Mouse (Mus musculus): ENCODE measurements around the gene Zfp566.
A peak's percentile ranks its signal among the peaks of the same experiment; 100 is the strongest.

The Zfp566 gene

DNA sequence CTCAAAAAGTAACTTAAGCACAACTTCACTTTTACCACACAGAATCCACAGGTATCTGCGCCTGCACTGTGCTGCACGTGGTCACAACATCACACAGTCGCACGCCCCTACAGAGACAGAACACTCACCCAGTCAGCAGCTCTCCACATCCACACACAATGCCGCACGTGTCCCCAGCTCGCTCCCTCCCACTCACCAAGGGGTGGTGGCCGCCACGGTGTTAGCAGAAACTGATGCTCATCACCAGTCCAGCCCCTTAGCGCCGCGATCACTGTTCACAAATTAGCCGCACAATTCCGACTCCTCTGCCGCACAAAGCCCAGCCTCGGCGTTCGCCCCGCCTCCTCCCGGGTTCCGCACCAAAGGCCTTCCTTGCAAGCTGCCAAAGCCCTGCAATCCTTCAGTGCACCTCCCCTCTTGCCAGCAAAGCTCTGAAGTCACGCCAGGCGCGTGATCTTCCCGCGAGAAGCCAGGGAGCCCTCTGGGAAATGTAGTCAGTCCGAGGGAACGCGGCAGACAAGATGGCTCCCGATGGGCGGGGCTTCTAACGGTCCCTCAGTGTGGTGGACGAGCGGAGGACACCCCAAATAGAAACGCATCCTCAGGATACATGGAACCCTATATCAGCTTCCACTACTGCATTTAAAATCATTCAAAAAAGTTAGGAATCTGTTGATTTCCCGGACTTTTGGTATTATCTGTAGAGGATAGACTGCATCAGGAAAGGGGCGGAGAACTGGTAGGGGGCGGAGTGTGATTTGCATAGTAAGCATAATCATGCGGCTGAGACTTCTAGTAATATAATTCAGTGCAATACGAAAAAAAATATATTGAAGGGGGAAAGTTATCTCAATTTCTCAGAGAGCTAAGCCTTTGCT is at the start of gene Zfp566, which contains the start of gene Gm26920:
Gene Zfp566, minus strand, starts transcription at position 436 of the 878 bp plus-strand sequence.
Gene Gm26920, minus strand, starts transcription at position 319 of the 878 bp plus-strand sequence.
- peak; percentile 97 for DNase-seq (ENCODE audit: extremely low read depth, low read depth)

DNA sequence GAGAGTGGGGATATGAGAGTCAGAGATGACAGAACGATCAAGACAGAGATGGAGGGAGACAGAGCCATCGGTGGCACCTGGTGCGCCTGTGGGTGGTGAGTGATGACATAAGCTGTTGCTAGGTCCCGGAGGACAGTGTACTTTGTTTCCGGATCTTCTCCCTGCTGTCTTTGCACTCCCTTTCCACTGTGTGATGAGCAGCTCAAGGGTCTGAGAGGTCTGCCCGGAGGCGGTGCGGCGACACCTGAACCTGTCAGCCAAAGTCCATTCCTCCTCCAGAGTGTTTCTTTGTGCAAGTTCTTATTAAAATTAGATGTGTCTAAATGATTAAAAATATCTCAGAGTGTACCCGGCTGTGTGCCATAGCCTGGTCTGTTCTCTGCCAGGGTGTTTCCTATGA is 46.5 kb upstream of the Zfp566 start:
- DNase-seq (ENCODE audit: extremely low read depth, low read depth) = no peak

GRCm38 (mm10) chr7:30132396-30132795 is 42.1 kb upstream of the Zfp566 start:
- no peak for DNase-seq (ENCODE audit: extremely low read depth, low read depth)

DNA sequence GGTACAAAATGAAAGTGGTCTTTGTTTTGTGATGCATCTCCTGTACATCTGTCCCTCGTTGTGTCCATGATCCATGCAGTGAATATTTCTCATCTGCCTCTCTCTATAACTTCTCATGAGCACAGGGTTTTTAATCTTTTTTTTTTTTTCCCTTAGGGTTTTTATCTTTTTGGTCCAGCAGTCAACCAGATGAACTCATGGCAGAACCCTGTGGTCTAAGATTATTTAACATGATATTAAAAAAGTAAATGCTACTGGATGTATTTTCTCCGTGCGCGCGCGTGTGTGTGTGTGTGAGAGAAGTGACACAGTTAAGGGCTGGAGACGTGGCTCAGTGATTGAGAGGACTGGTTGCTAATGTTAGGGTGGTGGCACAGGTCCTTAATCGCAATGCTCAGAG is 39.6 kb upstream of the Zfp566 start:
- DNase-seq (ENCODE audit: extremely low read depth, low read depth) = no peak

DNA sequence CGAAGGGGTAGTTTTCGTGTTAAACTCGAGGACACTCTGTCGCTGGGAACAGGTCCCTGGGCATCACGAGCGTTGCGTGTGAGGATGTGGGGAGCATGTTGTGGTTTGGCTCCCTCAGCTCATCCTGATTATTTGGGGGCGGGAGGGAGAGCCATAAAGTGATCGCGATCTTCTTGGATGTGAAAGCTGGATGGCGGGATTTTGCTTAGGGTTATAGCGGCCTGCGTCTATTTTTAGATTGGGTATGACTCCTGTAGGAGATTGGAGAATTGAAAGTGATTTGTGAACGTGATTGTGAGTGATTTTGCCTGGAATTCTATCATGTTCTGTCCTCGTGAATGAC is 31.8 kb upstream of the Zfp566 start:
- DNase-seq (ENCODE audit: extremely low read depth, low read depth) = peak; percentile 27

DNA sequence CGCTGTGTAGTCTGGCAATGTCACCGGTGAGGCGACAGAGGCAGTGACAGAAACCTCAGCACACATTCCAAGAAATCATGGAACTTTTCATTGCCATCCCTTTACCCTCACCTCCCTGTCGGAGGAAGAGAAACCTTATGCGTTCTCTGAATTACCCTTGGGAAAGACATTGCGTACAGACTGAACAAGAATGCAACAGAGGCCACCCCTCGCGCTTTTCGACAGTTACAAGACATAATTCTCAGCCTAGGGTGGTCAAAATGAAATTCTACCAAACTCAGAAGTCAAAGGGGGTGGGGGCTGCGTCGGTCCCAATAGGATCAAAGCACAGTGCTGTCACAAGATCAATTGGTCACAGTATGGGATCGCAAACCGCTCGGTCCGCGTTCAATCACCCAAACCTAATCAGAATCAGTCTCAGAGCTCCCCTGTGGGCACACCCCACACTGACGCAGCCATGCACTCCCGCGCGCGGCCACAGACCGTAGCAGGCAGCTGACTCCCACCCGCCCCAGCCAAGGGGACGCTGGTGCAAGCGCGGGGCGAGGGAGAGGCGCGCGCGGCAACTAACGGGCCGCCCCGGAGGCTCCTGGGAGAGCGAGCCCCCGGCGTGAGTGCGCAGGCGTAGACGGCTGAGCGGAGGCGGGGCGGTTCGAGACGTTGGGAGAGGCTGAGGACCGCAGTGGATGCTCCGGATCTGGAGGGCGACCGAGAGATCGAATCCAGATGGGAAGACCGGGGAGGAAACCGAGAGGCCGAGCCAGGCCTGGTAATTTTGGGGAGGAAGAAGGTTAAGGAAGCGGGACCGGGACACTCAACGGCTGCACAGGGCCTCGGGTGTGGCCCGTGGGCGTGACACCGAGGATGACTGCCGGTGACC is 31.2 kb upstream of the Zfp566 start, which contains the start of gene Zfp382:
Gene Zfp382, plus strand, starts transcription at position 635 of the 880 bp plus-strand sequence.
- peak; percentile 57 for DNase-seq (ENCODE audit: extremely low read depth, low read depth)

DNA sequence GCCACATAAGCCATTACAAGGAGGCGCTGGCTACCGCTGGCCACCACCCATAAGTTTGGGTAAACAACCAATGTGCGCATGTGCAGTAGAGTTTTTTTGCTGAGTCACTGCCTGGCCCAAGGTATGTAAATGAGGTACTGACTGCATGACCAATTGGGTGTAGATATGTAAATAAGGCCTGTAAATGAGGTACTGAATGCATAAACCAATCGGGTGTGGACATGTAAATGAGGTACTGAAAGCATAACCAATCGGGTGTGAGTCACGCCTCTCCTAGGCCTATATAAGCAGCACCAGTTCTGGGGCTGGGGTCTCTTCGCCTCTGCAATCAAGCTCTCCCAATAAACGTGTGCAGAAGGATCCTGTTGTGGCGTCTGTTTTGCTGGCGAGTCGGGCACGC is 27.6 kb upstream of the Zfp566 start:
- DNase-seq (ENCODE audit: extremely low read depth, low read depth) = peak; percentile 31

GRCm38 (mm10) chr7:30116076-30116475 is 25.7 kb upstream of the Zfp566 start:
- DNase-seq (ENCODE audit: extremely low read depth, low read depth) = no peak

DNA sequence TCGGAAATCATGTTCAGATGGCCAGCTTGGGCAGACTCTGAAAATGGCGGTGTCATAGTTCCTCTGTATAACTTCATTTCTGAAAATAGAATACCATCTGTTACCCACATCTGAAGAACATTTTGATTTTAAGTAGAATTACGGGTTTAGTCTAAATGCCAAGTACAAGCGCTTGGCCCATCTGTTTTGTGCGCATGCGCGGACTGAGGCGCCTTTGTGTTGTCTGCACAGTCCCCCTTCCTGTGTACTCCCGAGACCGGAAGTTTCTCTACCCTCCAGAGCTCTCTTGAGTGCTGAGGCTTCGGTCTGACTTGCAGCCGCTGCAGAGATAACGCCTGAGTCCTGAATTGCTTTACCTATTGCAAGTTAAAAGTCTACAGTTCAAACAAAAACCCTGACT is 9.0 kb upstream of the Zfp566 start:
- peak; percentile 70 for DNase-seq (ENCODE audit: extremely low read depth, low read depth)

GRCm38 (mm10) chr7:30095551-30096125 is 5.3 kb upstream of the Zfp566 start:
- DNase-seq (ENCODE audit: extremely low read depth, low read depth) = no peak

DNA sequence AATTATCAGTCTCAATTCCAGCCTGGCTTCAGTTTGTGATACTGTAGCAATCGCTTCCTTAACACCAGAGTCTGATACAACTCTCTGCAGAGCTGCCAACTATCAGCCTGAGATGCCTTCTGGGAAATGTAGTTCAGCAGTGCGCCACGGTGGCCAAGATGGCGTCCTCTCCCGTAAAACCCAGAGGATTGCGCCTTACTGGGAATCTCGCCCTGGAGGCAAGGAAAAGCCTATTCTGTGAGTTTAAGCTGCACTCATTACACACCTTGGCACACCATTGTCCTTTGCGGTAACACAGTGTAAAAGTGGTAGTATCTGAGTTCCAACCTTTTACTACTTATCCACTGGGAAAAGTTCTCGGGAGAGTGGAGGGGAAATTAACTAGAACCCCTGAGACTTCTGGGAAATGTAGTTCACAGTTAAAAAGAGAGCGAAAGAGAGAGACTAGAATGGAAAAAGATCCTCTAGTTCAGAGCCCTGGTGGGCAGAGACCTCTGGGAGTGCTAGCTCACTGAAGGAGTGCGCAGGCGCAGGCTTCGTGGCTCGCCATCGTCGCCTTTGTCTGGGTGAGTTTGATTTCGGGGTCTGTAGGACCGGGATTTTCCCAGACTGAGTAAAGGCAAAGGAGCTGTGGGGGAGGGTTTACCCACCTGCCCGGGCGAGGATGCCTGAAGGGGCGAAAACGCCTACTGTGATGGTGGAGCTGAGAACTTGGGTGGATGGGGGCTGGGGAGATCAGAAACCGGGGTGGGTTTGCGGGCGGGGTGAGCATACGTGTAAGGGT is 4.5 kb upstream of the Zfp566 start, which contains the start of gene Zfp260:
Gene Zfp260, plus strand, starts transcription at position 132 of the 784 bp plus-strand sequence.
- DNase-seq (ENCODE audit: extremely low read depth, low read depth) = peak; percentile 92

GRCm38 (mm10) chr7:30093918-30094415 is 3.6 kb upstream of the Zfp566 start:
- DNase-seq (ENCODE audit: extremely low read depth, low read depth) = no peak

DNA sequence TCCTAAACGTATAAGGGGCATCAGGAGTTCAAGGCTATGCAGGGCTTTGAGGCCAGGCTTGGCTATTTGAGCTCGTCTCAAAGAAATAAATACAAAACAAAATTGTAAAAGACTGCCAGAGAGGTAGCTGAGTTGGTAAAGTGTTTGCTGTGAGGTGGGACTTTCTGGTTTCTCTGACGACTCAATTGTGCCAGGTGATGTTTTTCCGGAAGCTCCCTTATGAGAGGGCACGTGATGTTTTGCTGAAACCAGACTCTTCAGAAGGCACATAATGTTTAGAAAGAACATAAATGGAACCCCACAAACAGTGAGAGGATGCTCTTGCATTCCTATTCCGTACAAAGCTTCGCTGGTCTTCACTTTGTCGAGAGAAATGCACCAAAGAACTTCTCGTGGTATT is 2.3 kb upstream of the Zfp566 start:
- DNase-seq (ENCODE audit: extremely low read depth, low read depth) = no peak

GRCm38 (mm10) chr7:30090970-30091585 is 751 bp upstream of the Zfp566 start:
- DNase-seq (ENCODE audit: extremely low read depth, low read depth) = peak; percentile 31

GRCm38 (mm10) chr7:30089405-30089804 is 922 bp downstream of the Zfp566 start:
- no peak for DNase-seq (ENCODE audit: extremely low read depth, low read depth)

DNA sequence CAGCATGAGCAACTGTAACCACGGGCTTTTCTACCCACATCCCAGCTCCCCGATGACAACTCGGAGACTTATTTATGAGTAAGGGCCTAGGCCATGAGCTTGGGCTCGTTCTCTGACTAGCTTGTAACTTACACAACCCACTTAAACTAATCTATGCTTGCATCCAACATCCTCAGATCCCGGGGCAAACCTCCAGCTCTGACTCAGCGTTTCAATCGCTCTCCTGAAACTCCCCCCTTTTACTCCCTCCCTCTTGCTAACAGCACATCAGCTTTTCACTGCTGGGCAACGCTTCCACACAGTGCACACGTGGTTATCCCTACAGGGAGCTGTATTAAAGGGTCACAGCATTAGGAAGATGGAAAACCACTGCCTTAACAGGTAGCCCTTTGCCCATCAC is 3.8 kb downstream of the Zfp566 start:
- no peak for DNase-seq (ENCODE audit: extremely low read depth, low read depth)

DNA sequence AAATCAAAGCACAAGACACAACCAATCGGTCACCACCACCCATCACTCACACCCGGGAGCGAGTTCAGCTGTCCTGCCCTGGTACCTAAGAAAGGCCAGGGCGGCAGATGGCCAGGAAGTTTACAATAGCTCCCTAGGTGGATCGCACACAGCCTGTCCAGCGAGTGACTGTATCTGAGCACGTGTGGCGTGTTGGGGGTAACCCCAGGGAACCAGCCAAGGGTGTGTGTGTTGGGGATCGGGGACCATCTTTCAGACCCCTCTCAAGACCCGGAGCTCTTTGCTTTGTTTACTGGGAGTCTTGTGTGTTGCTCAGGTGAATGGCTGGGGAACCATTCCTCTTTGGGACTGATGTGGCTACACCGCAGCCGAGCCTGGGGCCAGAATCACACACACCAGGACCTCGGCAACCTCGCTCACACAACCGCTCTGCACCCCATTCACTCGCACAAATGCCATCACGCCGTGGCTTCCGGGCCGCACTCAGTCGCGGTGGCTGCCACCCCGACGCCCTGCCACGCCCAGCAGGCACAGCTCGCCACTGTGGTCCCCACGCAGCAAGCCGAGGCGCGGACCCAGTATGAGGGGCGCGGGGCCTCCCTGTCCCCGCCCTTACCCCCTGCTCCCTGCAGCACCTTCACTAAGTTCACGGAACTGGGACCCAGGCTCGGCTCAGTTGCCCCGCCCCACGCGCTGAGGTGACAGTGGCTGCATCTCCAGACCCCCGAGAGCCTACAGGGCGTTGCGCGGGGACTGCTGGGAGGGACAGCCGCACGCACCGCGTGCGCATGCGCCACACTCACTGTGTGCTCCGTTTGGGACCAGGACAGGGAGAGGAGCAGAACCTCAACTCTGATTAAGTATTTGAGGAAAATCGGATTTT is 17.9 kb downstream of the Zfp566 start, which contains the start of gene Zfp82:
Gene Zfp82, minus strand, starts transcription at position 755 of the 883 bp plus-strand sequence.
- DNase-seq (ENCODE audit: extremely low read depth, low read depth) = peak; percentile 78

- DNase-seq (ENCODE audit: extremely low read depth, low read depth) = no peak
Observed at GRCm38 (mm10) chr7:30064622-30065021, 25.7 kb downstream of the Zfp566 start.

DNA sequence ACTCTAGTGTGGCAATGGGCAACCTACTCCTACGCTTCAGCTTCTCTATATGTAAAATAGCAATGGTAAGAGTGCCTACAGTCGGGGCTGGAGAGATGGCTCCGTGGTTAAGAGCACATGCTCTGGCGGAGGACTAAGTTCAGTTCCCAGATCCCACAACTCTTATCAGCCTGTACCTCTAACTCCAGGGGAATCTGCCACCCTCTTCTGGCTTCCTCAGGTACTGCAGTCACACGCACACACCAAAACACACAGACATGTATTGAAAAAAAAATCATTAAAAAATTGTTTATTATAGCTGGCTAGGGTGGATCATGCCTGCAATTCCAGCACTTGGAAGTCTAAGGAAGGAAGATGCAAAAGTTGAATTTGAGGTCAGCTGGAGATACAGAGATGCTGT is 27.8 kb downstream of the Zfp566 start:
- no peak for DNase-seq (ENCODE audit: extremely low read depth, low read depth)
